Mouse (Mus musculus): ENCODE data around the gene 4930524B15Rik. TPM values are rescaled to one million over a fixed set of nuclear protein-coding genes. Genes with fewer than 3 reads are reported as not detected.

Gene 4930524B15Rik
- polyA plus RNA-seq, 1 experiment from 2014 or later: not detected

DNA sequence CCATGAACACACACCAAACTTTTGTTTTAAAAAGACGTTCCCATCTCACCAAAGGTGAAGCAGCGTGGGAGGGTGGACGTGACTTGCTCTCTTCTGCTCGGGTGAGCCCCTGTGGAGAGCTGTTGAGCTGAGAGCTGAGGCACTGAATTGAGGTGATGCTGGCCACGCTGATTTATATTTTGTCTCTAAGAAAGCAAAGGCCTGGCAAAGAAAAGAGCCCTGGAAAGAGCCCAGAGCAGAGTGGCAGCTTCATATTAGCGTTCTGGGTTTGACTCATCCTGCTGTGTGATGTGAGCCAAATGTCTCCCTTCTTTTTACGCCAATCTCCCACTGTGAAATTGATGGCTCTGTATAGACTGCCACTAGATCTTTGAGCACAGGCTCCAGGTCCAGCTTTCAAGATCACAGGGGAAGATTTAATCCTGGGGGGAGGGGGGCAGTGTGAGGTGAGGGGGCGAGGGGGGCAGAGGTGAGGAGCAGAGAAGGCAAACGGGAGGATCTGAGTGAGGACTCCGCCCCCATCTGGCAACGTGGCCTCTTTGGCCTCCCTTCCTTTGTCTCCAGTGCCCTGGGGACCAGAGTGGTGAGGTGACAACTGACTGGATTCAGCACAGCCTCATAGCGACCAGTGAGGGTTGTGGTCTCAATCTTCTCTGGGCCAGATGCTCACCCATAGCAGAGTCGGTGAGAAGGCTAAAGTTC lies 44.7 kb downstream of the 4930524B15Rik start:
- H3K27ac ChIP-seq (replicated peaks in 1 of 2; ENCODE audit: control insufficient read depth in 1 of 2, insufficient read depth in 1 of 2, low read depth in 2 of 2, low read length in 2 of 2): no peak overlapping the region

DNA sequence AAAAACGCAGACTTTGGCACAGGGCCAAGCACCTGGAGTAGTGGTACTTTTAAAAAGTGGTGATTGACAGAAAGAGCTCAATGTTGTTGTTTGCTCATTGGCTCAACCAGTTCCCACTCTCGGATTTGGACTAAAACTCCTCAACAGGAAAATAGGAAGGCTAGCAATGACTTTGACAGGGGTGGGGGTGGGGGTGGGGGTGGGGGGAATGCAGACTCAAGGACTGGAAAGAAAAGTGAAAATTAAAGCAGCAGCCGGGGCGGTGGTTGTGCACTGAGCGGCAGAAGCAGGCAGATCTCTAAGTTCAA lies 45.2 kb downstream of the 4930524B15Rik start:
- H3K36me3 ChIP-seq (ENCODE audit: control insufficient read depth, insufficient read depth, low read length): no peaks in the 10 kb centered on the region
- no peak for ATAC-seq (ENCODE audit: insufficient number of reproducible peaks, insufficient read depth, low FRiP score, low read depth)
- WGBS: 58% methylated on average over 5 of the region's 5 CpGs
- H3K4me3 ChIP-seq (ENCODE audit: control insufficient read depth in 1 of 2, insufficient read depth in 1 of 2, low read depth in 1 of 2, low read length in 2 of 2): no peak overlapping the region
- H3K27me3 ChIP-seq (ENCODE audit: control insufficient read depth, insufficient read depth, low read length): no peaks in the 10 kb centered on the region
- H3K4me2 ChIP-seq (ENCODE audit: low read length): no peak overlapping the region
- peaks cover 10% of the 10 kb centered on the region for H3K9me3 ChIP-seq (ENCODE audit: control insufficient read depth, low read length)
- H3K4me1 ChIP-seq (ENCODE audit: control insufficient read depth in 2 of 2, insufficient read depth in 2 of 2, low read length in 2 of 2): peaks cover 2 to 5% of the 10 kb centered on the region in 2 experiments; a peak in 1 of 4 replicates
- no peak overlapping the region for H3K9ac ChIP-seq (ENCODE audit: low read length)
- no peak overlapping the region for H3K27ac ChIP-seq (replicated peaks in 1 of 2; ENCODE audit: control insufficient read depth in 1 of 2, insufficient read depth in 1 of 2, low read depth in 2 of 2, low read length in 2 of 2)

More for the DNA sequence above, 44.7 kb downstream of the 4930524B15Rik start:
- Histone ChIP-seq H3K36me3 (ENCODE audit: control insufficient read depth, insufficient read depth, low read length) (no peaks in the 10 kb centered on the region), H3K4me1 (ENCODE audit: control insufficient read depth in 2 of 2, insufficient read depth in 2 of 2, low read length in 2 of 2) (peaks cover 2 to 5% of the 10 kb centered on the region in 2 experiments; a peak in 1 of 4 replicates), H3K9ac (ENCODE audit: low read length) (no peak overlapping the region), H3K4me3 (ENCODE audit: control insufficient read depth in 1 of 2, insufficient read depth in 1 of 2, low read depth in 1 of 2, low read length in 2 of 2) (no peak overlapping the region), H3K27me3 (ENCODE audit: control insufficient read depth, insufficient read depth, low read length) (no peaks in the 10 kb centered on the region), H3K4me2 (ENCODE audit: low read length) (no peak overlapping the region), H3K9me3 (ENCODE audit: control insufficient read depth, low read length) (peaks cover 10% of the 10 kb centered on the region)
- 34% methylated on average over 13 of the region's 13 CpGs for WGBS
- ATAC-seq (ENCODE audit: insufficient number of reproducible peaks, insufficient read depth, low FRiP score, low read depth): no peak

GRCm38 (mm10) chr11:32011867-32012603 lies 46.6 kb downstream of the 4930524B15Rik start:
- no peak overlapping the region for H3K4me3 ChIP-seq (ENCODE audit: control insufficient read depth in 1 of 2, insufficient read depth in 1 of 2, low read depth in 1 of 2, low read length in 2 of 2)
- H3K4me2 ChIP-seq (ENCODE audit: low read length): no peak overlapping the region
- no peak overlapping the region for H3K9ac ChIP-seq (ENCODE audit: low read length)
- H3K27ac ChIP-seq (replicated peaks in 1 of 2; ENCODE audit: control insufficient read depth in 1 of 2, insufficient read depth in 1 of 2, low read depth in 2 of 2, low read length in 2 of 2): no peak overlapping the region
- ATAC-seq (ENCODE audit: insufficient number of reproducible peaks, insufficient read depth, low FRiP score, low read depth): no peak
- no peaks in the 10 kb centered on the region for H3K27me3 ChIP-seq (ENCODE audit: control insufficient read depth, insufficient read depth, low read length)
- H3K9me3 ChIP-seq (ENCODE audit: control insufficient read depth, low read length): peaks cover 6% of the 10 kb centered on the region
- H3K4me1 ChIP-seq (ENCODE audit: control insufficient read depth in 2 of 2, insufficient read depth in 2 of 2, low read length in 2 of 2): peaks cover 2 to 5% of the 10 kb centered on the region in 2 experiments; a peak in 1 of 4 replicates
- no peaks in the 10 kb centered on the region for H3K36me3 ChIP-seq (ENCODE audit: control insufficient read depth, insufficient read depth, low read length)
- WGBS: 55% methylated on average over 9 of the region's 9 CpGs

- WGBS: 84% methylated on average over 4 of the region's 4 CpGs
- no peaks in the 10 kb centered on the region for H3K27me3 ChIP-seq (ENCODE audit: control insufficient read depth, insufficient read depth, low read length)
- H3K4me3 ChIP-seq (ENCODE audit: control insufficient read depth in 1 of 2, insufficient read depth in 1 of 2, low read depth in 1 of 2, low read length in 2 of 2): no peak overlapping the region
- no peaks in the 10 kb centered on the region for H3K36me3 ChIP-seq (ENCODE audit: control insufficient read depth, insufficient read depth, low read length)
- peaks cover 2 to 5% of the 10 kb centered on the region in 2 experiments; a peak in 1 of 4 replicates for H3K4me1 ChIP-seq (ENCODE audit: control insufficient read depth in 2 of 2, insufficient read depth in 2 of 2, low read length in 2 of 2)
- no peak overlapping the region for H3K4me2 ChIP-seq (ENCODE audit: low read length)
- H3K9me3 ChIP-seq (ENCODE audit: control insufficient read depth, low read length): no peaks in the 10 kb centered on the region
- no peak overlapping the region for H3K9ac ChIP-seq (ENCODE audit: low read length)
- ATAC-seq (ENCODE audit: insufficient number of reproducible peaks, insufficient read depth, low FRiP score, low read depth): no peak
- H3K27ac ChIP-seq (replicated peaks in 1 of 2; ENCODE audit: control insufficient read depth in 1 of 2, insufficient read depth in 1 of 2, low read depth in 2 of 2, low read length in 2 of 2): no peak overlapping the region
These were observed 47.6 kb downstream of the 4930524B15Rik start for GRCm38 (mm10) chr11:32013014-32013427.

DNA sequence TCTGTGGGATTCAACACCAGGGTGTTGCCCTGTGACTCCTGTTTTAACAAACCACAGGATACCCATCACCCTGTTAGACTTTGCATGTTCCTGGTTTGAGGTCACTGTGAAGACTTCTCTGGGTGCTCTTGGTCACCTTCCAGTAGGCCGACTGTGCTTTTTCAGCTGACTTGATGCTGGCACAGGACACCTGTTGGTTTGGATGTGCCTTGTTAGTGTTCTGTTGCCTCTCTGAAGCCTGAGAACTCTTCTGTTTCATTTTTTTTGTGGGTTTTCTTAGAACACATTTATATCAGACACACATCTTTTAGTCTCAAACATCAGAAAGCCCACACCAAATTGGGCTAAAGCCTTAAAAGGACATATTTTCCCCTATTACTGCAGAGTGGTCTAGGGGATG lies 48.2 kb downstream of the 4930524B15Rik start:
- no peak overlapping the region for H3K27ac ChIP-seq (replicated peaks in 1 of 2; ENCODE audit: control insufficient read depth in 1 of 2, insufficient read depth in 1 of 2, low read depth in 2 of 2, low read length in 2 of 2)
- no peak overlapping the region for H3K9ac ChIP-seq (ENCODE audit: low read length)
- no peak overlapping the region for H3K4me2 ChIP-seq (ENCODE audit: low read length)
- H3K9me3 ChIP-seq (ENCODE audit: control insufficient read depth, low read length): no peaks in the 10 kb centered on the region
- 72% methylated on average over 1 of the region's 1 CpGs for WGBS
- no peaks in the 10 kb centered on the region for H3K27me3 ChIP-seq (ENCODE audit: control insufficient read depth, insufficient read depth, low read length)
- H3K4me1 ChIP-seq (ENCODE audit: control insufficient read depth in 2 of 2, insufficient read depth in 2 of 2, low read length in 2 of 2): peaks cover 2 to 9% of the 10 kb centered on the region in 2 experiments; a peak in 3 of 4 replicates
- no peak overlapping the region for H3K4me3 ChIP-seq (ENCODE audit: control insufficient read depth in 1 of 2, insufficient read depth in 1 of 2, low read depth in 1 of 2, low read length in 2 of 2)
- no peaks in the 10 kb centered on the region for H3K36me3 ChIP-seq (ENCODE audit: control insufficient read depth, insufficient read depth, low read length)
- no peak for ATAC-seq (ENCODE audit: insufficient number of reproducible peaks, insufficient read depth, low FRiP score, low read depth)

- 42% methylated on average over 4 of the region's 4 CpGs for WGBS
- no peaks in the 10 kb centered on the region for H3K36me3 ChIP-seq (ENCODE audit: control insufficient read depth, insufficient read depth, low read length)
- H3K9me3 ChIP-seq (ENCODE audit: control insufficient read depth, low read length): no peaks in the 10 kb centered on the region
- no peak overlapping the region for H3K4me3 ChIP-seq (ENCODE audit: control insufficient read depth in 1 of 2, insufficient read depth in 1 of 2, low read depth in 1 of 2, low read length in 2 of 2)
- H3K27me3 ChIP-seq (ENCODE audit: control insufficient read depth, insufficient read depth, low read length): no peaks in the 10 kb centered on the region
- peaks cover 0 to 4% of the 10 kb centered on the region in 2 experiments; a peak in 2 of 4 replicates for H3K4me1 ChIP-seq (ENCODE audit: control insufficient read depth in 2 of 2, insufficient read depth in 2 of 2, low read length in 2 of 2)
- no peak overlapping the region for H3K9ac ChIP-seq (ENCODE audit: low read length)
- ATAC-seq (ENCODE audit: insufficient number of reproducible peaks, insufficient read depth, low FRiP score, low read depth): no peak
- no peak overlapping the region for H3K27ac ChIP-seq (replicated peaks in 1 of 2; ENCODE audit: control insufficient read depth in 1 of 2, insufficient read depth in 1 of 2, low read depth in 2 of 2, low read length in 2 of 2)
- H3K4me2 ChIP-seq (ENCODE audit: low read length): no peak overlapping the region
These were observed 52.8 kb downstream of the 4930524B15Rik start for GRCm38 (mm10) chr11:32018201-32018600.

GRCm38 (mm10) chr11:32020031-32020965 lies 54.9 kb downstream of the 4930524B15Rik start:
- 48% methylated on average over 8 of the region's 8 CpGs for WGBS
- no peak overlapping the region for H3K4me3 ChIP-seq (ENCODE audit: control insufficient read depth in 1 of 2, insufficient read depth in 1 of 2, low read depth in 1 of 2, low read length in 2 of 2)
- no peak overlapping the region for H3K4me2 ChIP-seq (ENCODE audit: low read length)
- no peaks in the 10 kb centered on the region for H3K9me3 ChIP-seq (ENCODE audit: control insufficient read depth, low read length)
- H3K27me3 ChIP-seq (ENCODE audit: control insufficient read depth, insufficient read depth, low read length): no peaks in the 10 kb centered on the region
- H3K36me3 ChIP-seq (ENCODE audit: control insufficient read depth, insufficient read depth, low read length): no peaks in the 10 kb centered on the region
- H3K9ac ChIP-seq (ENCODE audit: low read length): no peak overlapping the region
- H3K4me1 ChIP-seq (ENCODE audit: control insufficient read depth in 2 of 2, insufficient read depth in 2 of 2, low read length in 2 of 2): peaks cover 0 to 4% of the 10 kb centered on the region in 2 experiments; a peak in 2 of 4 replicates
- ATAC-seq (ENCODE audit: insufficient number of reproducible peaks, insufficient read depth, low FRiP score, low read depth): no peak
- H3K27ac ChIP-seq (replicated peaks in 1 of 2; ENCODE audit: control insufficient read depth in 1 of 2, insufficient read depth in 1 of 2, low read depth in 2 of 2, low read length in 2 of 2): no peak overlapping the region
